Mouse (Mus musculus) gastrocnemius, postnatal 25 days (tissue): ENCODE data around the gene Itgad. TPM values are rescaled to one million over a fixed set of nuclear protein-coding genes. Genes with fewer than 3 reads are reported as not detected.
"Not testable (repeated sequence)": the region's sequence is repeated elsewhere in the genome, so short reads cannot be mapped to it uniquely, and the experiment has no call there.

Source experiments
- DNase-seq: peaks from one replicate; pipeline ENCODE4 v3.0.0; 2022
- long read RNA-seq, 2 experiments: library from polyadenylated mRNA; stranded (forward); transcript quantifications; one replicate each; pipeline ENCODE4 v2.0.0; 2021
- total RNA-seq, 2 experiments: library from RNA; stranded (reverse); gene quantifications; 1 replicate in 1 of 2; 2 replicates in 1 of 2; pipeline ENCODE4 v1.2.3; 2021

The Itgad gene
- total RNA-seq = not detected
- long read RNA-seq, experiment 1 = 0 reads
- long read RNA-seq, experiment 2 = 0 reads

DNA sequence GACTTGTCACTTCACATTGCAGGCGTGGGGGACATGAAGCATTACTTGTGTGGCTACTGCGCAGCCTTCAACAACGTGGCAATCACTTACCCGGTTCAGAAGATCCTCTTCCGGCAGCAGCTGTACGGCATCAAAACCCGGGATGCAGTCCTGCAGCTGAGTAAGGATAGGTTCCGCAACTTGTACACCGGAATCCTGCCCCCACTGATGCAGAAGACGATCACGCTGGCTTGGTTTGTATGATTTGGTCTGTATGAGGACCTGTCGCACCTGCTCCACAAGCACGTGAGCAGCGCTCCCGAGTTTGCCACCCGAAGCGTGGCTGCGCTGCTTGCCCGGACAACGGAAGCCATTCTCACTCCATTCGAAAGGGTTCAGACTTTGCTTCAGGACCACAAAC is at the start of gene Itgad:
Itgad (plus strand) TSS at position 301 of the 400 bp plus-strand sequence.
- no peak for DNase-seq

- no peak for DNase-seq
These were observed 48.9 kb upstream of the Itgad start for GRCm38 (mm10) chr7:128105246-128105645.

- no peak for DNase-seq
These were observed 46.7 kb upstream of the Itgad start for GRCm38 (mm10) chr7:128107462-128107861.

GRCm38 (mm10) chr7:128110314-128110713 is 43.9 kb upstream of the Itgad start:
- DNase-seq = no peak

DNA sequence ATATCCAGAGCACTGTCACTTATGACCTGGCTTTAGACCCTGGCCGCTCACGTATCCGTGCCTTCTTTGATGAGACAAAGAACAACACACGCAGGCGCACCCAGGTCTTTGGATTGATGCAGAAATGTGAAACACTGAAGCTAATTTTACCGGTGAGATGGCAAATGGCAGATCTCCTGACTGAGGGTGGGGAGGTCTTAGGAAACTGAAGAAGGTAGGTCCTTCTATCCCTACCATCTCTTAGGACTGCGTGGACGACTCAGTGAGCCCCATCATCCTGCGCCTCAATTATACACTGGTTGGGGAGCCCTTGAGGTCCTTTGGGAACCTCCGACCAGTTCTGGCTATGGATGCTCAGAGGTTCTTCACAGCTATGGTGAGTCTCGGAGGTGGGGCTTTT is 42.0 kb upstream of the Itgad start:
- no peak for DNase-seq

DNA sequence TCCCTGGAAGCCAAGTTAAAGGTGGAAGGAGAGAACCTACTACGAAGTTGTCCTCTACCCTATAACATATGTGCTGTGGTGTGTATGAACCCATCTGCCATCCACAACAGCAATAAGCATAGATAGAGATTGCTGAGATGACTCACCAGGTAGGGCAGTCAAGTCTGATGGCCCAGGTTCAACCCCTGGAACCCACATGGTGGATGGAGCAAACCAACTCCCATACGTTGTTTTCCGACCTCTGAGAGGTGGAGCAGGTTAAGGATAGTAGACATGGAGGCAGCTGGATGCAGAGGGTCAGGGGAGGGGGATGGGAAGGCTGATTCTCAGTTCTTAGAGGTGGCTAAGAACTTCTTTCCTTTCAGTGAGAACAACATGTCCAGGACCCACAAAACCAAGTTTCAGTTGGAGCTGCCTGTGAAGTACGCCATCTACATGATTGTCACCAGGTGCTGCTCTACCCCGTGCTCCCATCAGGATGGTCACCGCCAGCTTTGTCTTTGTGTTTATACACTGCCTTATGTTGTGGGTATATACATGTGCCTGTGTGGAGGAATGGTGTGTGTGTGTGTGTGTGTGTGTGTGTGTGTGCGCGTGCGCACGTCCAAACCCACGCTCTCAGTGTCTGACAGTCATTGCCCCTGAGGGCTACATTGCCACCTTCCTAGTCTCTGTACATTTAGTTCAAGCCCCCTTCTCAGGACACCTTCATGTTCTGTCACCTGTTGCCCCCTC is 39.6 kb upstream of the Itgad start:
- no peak for DNase-seq

DNA sequence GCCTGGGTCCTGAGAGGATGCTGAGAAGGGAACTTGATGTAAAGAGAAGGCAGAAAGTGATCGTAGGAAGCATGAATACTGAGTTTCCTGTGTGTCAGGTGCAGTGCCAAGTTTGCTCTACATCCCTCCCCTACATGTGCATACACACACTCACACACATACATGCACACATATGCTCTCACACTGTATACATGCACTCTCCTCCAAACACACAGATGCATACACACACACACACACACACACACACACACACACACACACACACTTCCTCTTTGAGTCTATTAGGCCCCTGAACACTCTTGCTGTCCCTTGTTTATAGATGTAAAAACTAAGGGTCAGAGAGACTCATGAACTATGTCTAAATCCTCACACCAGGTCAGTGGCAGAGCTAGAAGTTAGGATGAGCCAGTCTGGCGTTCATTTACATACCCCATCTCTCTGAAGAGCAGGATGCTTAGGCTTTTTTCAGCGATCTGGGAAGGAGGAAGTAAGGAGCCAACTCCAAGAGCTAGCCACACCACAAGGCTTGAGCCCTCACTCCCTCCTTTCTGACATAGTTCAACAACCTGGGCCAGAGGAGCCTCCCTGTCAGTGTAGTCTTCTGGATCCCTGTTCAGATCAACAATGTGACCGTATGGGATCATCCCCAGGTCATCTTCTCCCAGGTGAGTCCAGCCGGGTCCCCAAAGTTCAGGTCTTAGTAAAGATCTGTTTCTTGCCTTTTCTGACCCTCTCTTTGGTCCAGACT is 38.8 kb upstream of the Itgad start:
- no peak for DNase-seq

GRCm38 (mm10) chr7:128116396-128116795 is 37.8 kb upstream of the Itgad start:
- no peak for DNase-seq

GRCm38 (mm10) chr7:128119726-128120490 is 34.3 kb upstream of the Itgad start:
- DNase-seq = no peak

- no peak for DNase-seq
These were observed 25.1 kb upstream of the Itgad start, which contains the start of gene Itgax for GRCm38 (mm10) chr7:128128741-128129720. Gene Itgax (plus strand): TSS chr7:128129547.

GRCm38 (mm10) chr7:128132148-128132547 is 22.0 kb upstream of the Itgad start:
- DNase-seq = no peak

GRCm38 (mm10) chr7:128133596-128133995 is 20.6 kb upstream of the Itgad start:
- no peak for DNase-seq

GRCm38 (mm10) chr7:128136927-128137326 is 17.2 kb upstream of the Itgad start:
- DNase-seq = no peak

DNA sequence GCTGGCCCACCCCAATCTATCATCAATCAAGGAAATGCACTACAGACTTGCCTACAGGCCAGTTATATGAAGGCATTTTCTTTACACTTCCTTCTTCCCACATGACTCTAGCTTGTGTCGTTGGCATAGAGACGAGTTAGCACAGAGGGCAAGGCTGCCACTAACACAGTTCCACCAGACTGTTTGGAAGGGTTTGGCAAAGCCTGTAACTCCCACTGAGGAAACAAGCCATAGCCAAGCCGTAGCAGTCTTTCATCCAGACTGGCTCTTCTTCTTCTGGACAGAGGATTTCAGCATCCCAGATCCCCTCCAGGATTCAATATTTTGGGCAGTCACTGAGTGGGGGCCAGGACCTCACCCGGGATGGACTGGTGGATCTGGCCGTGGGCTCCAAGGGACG is 14.6 kb upstream of the Itgad start:
- no peak for DNase-seq

- DNase-seq = no peak
These were observed 3.2 kb upstream of the Itgad start for GRCm38 (mm10) chr7:128150970-128151369.

- no peak for DNase-seq
These were observed 748 bp downstream of the Itgad start for GRCm38 (mm10) chr7:128154924-128155323.

GRCm38 (mm10) chr7:128158688-128159354 is 4.6 kb downstream of the Itgad start:
- not testable (repeated sequence) for DNase-seq

- no peak for DNase-seq
These were observed 9.8 kb downstream of the Itgad start for GRCm38 (mm10) chr7:128164001-128164400.

DNA sequence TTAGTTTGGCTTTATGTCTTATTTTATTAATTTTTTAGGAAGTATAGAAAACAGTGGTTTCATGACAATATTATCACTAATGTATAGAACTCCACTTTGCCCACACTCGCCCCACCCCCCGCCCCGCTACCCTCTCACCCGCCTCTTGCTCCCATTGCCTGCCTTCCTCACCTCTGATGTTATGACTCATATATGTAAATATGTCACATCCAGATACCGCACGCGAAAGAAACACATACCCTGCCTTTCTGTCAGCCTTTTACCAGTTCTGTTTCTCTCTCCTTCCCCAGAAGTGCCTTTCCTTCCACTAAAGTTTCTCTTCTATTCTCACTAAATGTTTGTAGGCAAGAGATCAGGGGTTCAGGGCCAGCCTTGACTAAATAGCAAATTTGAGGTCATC is 12.2 kb downstream of the Itgad start:
- no peak for DNase-seq

- DNase-seq = no peak
These were observed 15.8 kb downstream of the Itgad start for GRCm38 (mm10) chr7:128169996-128170395.

GRCm38 (mm10) chr7:128178385-128178784 is 24.2 kb downstream of the Itgad start:
- DNase-seq = peak; percentile 20
